16 mouse cellular contexts compared by ENCODE assay signal in genomic region chr12:37558284-37558683, GRCm38 (mm10).
"Had no signal": no experiment of that assay in that cellular context is flagged by ENCODE, and none has a peak within 500 bp of the region (broad histone marks: within the 10 kb centered on the region; RNA-seq: fewer than 3 reads in every experiment).

No protein-coding gene starts in this region.

- DNase-seq: retina, postnatal 1 day; right cerebral cortex, adult 18-20 months; right cerebral cortex, postnatal 14 days; right cerebral cortex, postnatal 25 days; right cerebral cortex, postnatal 4 days; spleen, adult 18-20 months; thymus, adult 18-20 months; thymus, adult 2 months; thymus, postnatal 25 days; thymus, postnatal 36 days; thymus, postnatal 4 days had no signal

- H3K27ac ChIP-seq: neural tube, embryonic 12.5 days; neural tube, embryonic 13.5 days; neural tube, embryonic 15.5 days; stomach, embryonic 15.5 days; stomach, postnatal 0 days had no signal

- H3K36me3 ChIP-seq: neural tube, embryonic 12.5 days; neural tube, embryonic 13.5 days; neural tube, embryonic 15.5 days; stomach, embryonic 15.5 days had no signal

- H3K4me3 ChIP-seq: neural tube, embryonic 12.5 days; neural tube, embryonic 13.5 days; neural tube, embryonic 15.5 days; stomach, embryonic 15.5 days had no signal

- H3K4me1 ChIP-seq: neural tube, embryonic 12.5 days; neural tube, embryonic 13.5 days; neural tube, embryonic 15.5 days; stomach, embryonic 15.5 days had no signal

- H3K27me3 ChIP-seq: neural tube, embryonic 12.5 days; neural tube, embryonic 13.5 days; neural tube, embryonic 15.5 days; stomach, embryonic 15.5 days had no signal

- H3K9me3 ChIP-seq: neural tube, embryonic 12.5 days; neural tube, embryonic 13.5 days; neural tube, embryonic 15.5 days; stomach, embryonic 15.5 days had no signal

- H3K9ac ChIP-seq: neural tube, embryonic 12.5 days; neural tube, embryonic 13.5 days; neural tube, embryonic 15.5 days; stomach, embryonic 15.5 days had no signal
